Mouse (Mus musculus) cerebellum, adult 2 months (tissue): ENCODE data around the gene Cnrip1. TPM values are rescaled to one million over a fixed set of nuclear protein-coding genes. Genes with fewer than 3 reads are reported as not detected.

Source experiments
- DNase-seq, 2 experiments: peaks; one replicate each; pipeline ENCODE4 v3.0.0; 2021
- H3K27ac ChIP-seq: fragments of 200-500 bp; 2 replicates; pipeline ENCODE4 v1.5.1; 2012; ENCODE audit warnings: low read length, control low read depth, inconsistent platforms; ENCODE audit not compliant: insufficient read depth
- H3K27me3 ChIP-seq: fragments of 200-500 bp; 2 replicates; pipeline ENCODE4 v1.6.1; 2012; ENCODE audit warnings: inconsistent platforms, mild to moderate bottlenecking, low read length, moderate library complexity; ENCODE audit not compliant: control insufficient read depth, insufficient read depth
- H3K4me1 ChIP-seq: fragments of 200-500 bp; 2 replicates; pipeline ENCODE4 v1.6.1; 2011; ENCODE audit warnings: low read length; ENCODE audit not compliant: control insufficient read depth, insufficient read depth
- H3K4me3 ChIP-seq: fragments of 200-500 bp; replicated peaks from 2 replicates; pipeline ENCODE3; 2011; ENCODE audit warnings: mild to moderate bottlenecking, low read depth, low read length, control low read depth; ENCODE audit not compliant: insufficient read depth
- CTCF ChIP-seq: fragments of 200-500 bp; IDR thresholded peaks from 2 replicates; pipeline ENCODE4 v1.5.1; 2011; ENCODE audit warnings: low read depth, mild to moderate bottlenecking, control low read depth, low read length, moderate library complexity, borderline replicate concordance; ENCODE audit not compliant: insufficient read depth
- POLR2A ChIP-seq: fragments of 200-500 bp; IDR thresholded peaks from 2 replicates; pipeline ENCODE4 v1.6.1; 2011; ENCODE audit warnings: low read length, control low read depth, borderline replicate concordance; ENCODE audit not compliant: insufficient read depth
- WGBS: fragments of 180-500 bp; shearing (Covaris S2); methylation state at CpG from one replicate; pipeline ENCODE4 v1.1.7; 2018; 5-methylcytosine and 5-hydroxymethylcytosine counted together
- polyA plus RNA-seq: library from polyadenylated mRNA; depleted of rRNA; stranded (reverse); fragments of >200 nt; gene quantifications from 2 replicates; pipeline ENCODE4 v1.2.3, GENCODE M21; 2012; rRNA removed

The Cnrip1 gene
- polyA plus RNA-seq, 1 experiment: 83.5 TPM

DNA sequence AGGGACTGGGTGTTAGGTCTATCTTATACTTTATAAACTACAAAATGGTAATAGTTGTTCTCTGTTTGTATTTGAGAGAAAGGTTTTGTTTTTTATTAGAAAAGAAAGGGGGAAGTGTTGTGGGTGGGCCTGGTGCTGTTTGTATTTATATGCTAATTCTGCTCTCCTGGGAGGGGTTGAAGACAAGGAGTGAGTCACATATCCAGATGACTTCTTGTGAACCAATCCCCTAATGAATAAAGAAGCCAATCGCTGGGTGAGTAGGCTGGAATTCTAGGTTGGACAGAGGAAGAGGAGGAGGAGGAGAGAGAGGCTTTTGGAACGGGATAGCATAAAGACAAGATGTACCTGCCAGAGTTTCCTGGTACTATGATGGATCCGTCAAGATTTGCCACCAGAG is 30.7 kb downstream of the Cnrip1 start:
- H3K27ac ChIP-seq: no peak overlapping the region
- peaks cover 2% of the 10 kb centered on the region for H3K4me1 ChIP-seq
- 62% methylated on average over 3 of the region's 3 CpGs for WGBS

DNA sequence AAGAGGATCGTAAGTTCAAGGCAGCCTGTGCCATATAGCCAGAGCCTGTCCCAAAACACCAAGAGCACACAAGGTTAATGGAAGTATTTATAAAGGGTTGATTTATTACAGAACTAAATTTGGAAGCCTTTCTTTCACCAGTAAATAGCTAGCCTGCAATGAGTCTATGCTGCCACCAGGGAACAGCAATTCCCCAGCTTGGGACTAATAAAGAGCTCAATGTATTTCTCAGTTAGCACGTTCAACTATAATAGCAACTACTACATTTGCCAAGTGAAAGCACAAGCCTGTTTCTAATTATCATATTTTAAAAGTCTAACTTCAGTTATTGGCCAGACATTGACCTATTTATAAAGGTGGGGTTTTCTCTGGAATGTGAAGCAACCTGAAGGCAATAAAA is 31.6 kb downstream of the Cnrip1 start:
- Histone ChIP-seq H3K27ac (no peak overlapping the region), H3K27me3 (no peaks in the 10 kb centered on the region), H3K4me3 (no peak overlapping the region), H3K4me1 (peaks cover 2% of the 10 kb centered on the region)
- WGBS: 49% methylated on average over 2 of the region's 2 CpGs
- TF ChIP-seq CTCF (peak; percentile 16; the same call in 1 of the 2 replicates), POLR2A (no peak)
- DNase-seq: peak in 1 of 2 experiments; percentile 13

More for the DNA sequence above, 30.7 kb downstream of the Cnrip1 start:
- DNase-seq: no peak
- Histone ChIP-seq H3K4me3 (no peak overlapping the region), H3K27me3 (no peaks in the 10 kb centered on the region)
- TF ChIP-seq CTCF: no peak
- TF ChIP-seq POLR2A: no peak

GRCm38 (mm10) chr11:17083455-17083854 is 32.1 kb downstream of the Cnrip1 start:
- Histone ChIP-seq H3K27ac (no peak overlapping the region), H3K4me3 (no peak overlapping the region), H3K27me3 (no peaks in the 10 kb centered on the region), H3K4me1 (peaks cover 2% of the 10 kb centered on the region)
- no peak for TF ChIP-seq POLR2A
- no peak for TF ChIP-seq CTCF
- 69% methylated on average over 3 of the region's 3 CpGs for WGBS
- DNase-seq: no peak

DNA sequence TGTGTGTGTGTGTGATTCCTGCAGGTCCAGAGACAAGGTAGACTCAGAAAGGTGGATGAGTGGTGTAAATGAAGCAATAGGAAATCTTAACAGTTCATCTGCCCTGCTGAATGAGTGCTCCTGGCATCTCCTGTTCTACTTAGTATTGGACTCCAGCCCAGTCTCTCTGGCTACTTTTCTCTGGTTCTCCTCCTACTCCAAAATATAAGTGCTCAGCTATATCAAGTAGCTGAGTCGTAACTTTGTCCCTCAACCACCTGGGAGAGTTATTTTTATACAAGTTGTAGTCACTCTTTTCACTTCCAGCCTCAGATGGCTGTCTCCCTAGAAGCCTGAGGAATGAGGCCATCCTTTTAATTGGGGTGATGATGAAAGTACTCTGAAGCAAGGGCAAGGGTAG is 32.5 kb downstream of the Cnrip1 start:
- Histone ChIP-seq H3K4me3 (no peak overlapping the region), H3K27me3 (no peaks in the 10 kb centered on the region), H3K4me1 (peaks cover 2% of the 10 kb centered on the region), H3K27ac (no peak overlapping the region)
- DNase-seq: peak in 1 of 2 experiments; percentile 41
- 17% methylated on average over 1 of the region's 1 CpGs for WGBS
- no peak for TF ChIP-seq CTCF
- no peak for TF ChIP-seq POLR2A

DNA sequence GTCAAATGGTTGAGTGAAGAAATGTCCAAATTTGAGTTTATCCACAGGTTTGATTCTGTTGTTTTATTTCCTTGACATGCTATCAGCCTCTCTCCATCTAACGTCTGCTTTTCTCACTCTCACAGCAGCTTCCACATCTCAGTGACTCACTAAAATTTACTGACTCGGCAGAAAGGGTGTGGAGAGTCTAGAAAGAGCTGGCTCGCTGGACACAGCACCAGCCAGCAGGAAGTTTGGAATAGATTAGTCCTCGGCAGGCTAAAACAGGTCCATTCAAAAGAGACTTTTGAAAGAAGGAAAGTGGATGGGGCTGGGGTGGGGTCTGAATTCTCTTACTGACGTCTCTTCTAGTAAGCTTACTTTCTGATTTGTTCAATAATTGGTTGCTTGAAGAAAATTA is 34.7 kb downstream of the Cnrip1 start:
- no peak for TF ChIP-seq POLR2A
- TF ChIP-seq CTCF: no peak
- no peak for DNase-seq
- Histone ChIP-seq H3K4me3 (no peak overlapping the region), H3K4me1 (peaks cover 2% of the 10 kb centered on the region), H3K27me3 (no peaks in the 10 kb centered on the region), H3K27ac (no peak overlapping the region)
- 16% methylated on average over 5 of the region's 5 CpGs for WGBS

DNA sequence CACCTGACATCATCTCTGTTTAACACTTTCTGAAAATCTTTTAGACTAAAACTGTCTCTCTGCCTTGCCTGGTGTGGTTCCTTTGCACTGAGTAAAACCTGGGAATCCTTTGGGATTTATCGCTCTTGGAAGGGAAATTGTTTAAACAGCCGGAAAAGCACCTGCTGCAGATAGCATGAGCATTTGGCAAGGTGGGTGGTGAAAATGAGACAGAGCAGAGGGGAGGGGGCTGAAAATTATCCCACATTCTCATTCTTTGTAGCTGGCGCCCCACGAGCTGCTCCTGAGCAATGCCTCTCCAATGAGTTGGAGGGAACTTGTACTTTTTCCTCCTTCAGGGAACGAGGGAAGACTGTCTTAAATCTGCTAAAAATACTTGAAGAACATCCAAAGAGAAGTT is 55.5 kb downstream of the Cnrip1 start:
- H3K27ac ChIP-seq: no peak overlapping the region
- DNase-seq: no peak
- H3K27me3 ChIP-seq: no peaks in the 10 kb centered on the region
- TF ChIP-seq POLR2A (no peak), CTCF (no peak)
- no peaks in the 10 kb centered on the region for H3K4me1 ChIP-seq
- 44% methylated on average over 5 of the region's 5 CpGs for WGBS
- no peak overlapping the region for H3K4me3 ChIP-seq

GRCm38 (mm10) chr11:17107359-17107758 is 56.0 kb downstream of the Cnrip1 start:
- H3K27ac ChIP-seq: no peak overlapping the region
- WGBS: 70% methylated on average over 6 of the region's 6 CpGs
- no peak for TF ChIP-seq POLR2A
- no peak for TF ChIP-seq CTCF
- no peaks in the 10 kb centered on the region for H3K27me3 ChIP-seq
- DNase-seq: no peak
- H3K4me3 ChIP-seq: no peak overlapping the region
- no peaks in the 10 kb centered on the region for H3K4me1 ChIP-seq

DNA sequence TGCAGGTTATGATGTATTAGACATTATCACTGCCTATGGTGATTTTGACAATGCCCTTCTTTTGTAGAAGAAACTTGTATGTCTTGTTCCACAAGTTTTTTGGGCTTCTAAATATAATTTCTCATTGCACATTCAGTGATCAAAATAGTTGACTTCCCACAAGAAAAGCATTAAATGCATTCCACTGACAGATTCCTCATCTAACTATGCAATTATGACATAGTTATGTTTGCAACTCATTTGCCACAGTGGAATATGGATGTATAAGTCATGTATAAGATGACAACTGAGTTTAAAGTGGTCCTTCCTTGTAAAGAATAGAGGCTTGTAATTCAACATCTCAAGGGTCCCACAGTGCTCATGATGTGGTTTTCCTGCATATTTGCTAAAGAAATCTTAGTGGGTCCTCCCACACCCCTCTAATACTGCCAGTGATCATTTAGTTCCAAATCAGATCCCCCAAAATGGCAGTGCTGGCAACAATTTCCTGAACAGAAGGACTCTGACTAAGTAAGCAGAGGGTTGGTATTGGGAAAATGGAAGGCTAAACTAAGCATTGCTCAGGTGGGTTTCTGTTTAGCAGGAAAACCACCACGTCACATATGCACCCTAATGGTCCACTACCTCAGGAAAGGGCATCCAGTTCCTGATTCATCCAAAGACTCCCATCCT is 61.2 kb downstream of the Cnrip1 start:
- 61% methylated on average over 1 of the region's 1 CpGs for WGBS
- TF ChIP-seq POLR2A: no peak
- no peak for TF ChIP-seq CTCF
- no peak overlapping the region for H3K27ac ChIP-seq

DNA sequence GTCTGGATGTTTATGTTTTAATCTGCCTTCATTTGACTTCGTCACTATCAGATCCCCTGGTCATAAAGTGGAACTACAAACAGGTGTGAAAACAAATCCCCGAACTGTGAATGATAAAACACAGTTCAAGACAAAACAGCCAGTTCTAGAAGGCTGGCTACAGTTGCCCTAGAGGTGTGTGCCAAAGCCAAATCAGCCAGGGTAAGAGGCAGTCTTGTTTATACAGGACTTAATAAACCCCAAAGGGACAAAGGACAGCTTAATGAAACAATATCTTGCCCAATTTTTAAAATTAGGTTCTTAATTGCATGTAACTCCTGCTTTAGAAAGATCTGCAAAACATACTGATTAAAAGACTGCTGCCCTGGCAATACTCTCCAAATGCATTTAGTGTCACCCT is 75.0 kb downstream of the Cnrip1 start:
- no peak overlapping the region for H3K4me3 ChIP-seq
- H3K27ac ChIP-seq: no peak overlapping the region
- WGBS: 75% methylated on average over 2 of the region's 2 CpGs
- H3K27me3 ChIP-seq: no peaks in the 10 kb centered on the region
- DNase-seq: no peak
- H3K4me1 ChIP-seq: no peaks in the 10 kb centered on the region
- TF ChIP-seq POLR2A (no peak), CTCF (no peak)

More for the DNA sequence above, 61.2 kb downstream of the Cnrip1 start:
- Histone ChIP-seq H3K4me1 (no peaks in the 10 kb centered on the region), H3K4me3 (no peak overlapping the region), H3K27me3 (no peaks in the 10 kb centered on the region)
- no peak for DNase-seq

Other genes with a start within 250 kb of the Cnrip1 start
- 0.54 and 0.61 TPM in 2 replicates for gene Fbxo48, start 100.2 kb upstream of the Cnrip1 start, polyA plus RNA-seq
- gene Plek, start 795 bp downstream of the Cnrip1 start, polyA plus RNA-seq: 5.2 and 5.7 TPM in 2 replicates
- 236 and 240 TPM in 2 replicates for gene Ppp3r1, start 107.7 kb downstream of the Cnrip1 start, polyA plus RNA-seq
- 8.5 and 9.8 TPM in 2 replicates for gene Wdr92, start 130.5 kb downstream of the Cnrip1 start, polyA plus RNA-seq
- gene Pno1, start 160.0 kb downstream of the Cnrip1 start, polyA plus RNA-seq: 16.9 and 17.6 TPM in 2 replicates
- gene C1d, start 206.0 kb downstream of the Cnrip1 start, polyA plus RNA-seq: 43.4 and 45.7 TPM in 2 replicates